Mouse (Mus musculus): ENCODE data around the gene Tlcd2.
A peak's percentile ranks its signal among the peaks of the same experiment; 100 is the strongest.

The Tlcd2 gene

DNA sequence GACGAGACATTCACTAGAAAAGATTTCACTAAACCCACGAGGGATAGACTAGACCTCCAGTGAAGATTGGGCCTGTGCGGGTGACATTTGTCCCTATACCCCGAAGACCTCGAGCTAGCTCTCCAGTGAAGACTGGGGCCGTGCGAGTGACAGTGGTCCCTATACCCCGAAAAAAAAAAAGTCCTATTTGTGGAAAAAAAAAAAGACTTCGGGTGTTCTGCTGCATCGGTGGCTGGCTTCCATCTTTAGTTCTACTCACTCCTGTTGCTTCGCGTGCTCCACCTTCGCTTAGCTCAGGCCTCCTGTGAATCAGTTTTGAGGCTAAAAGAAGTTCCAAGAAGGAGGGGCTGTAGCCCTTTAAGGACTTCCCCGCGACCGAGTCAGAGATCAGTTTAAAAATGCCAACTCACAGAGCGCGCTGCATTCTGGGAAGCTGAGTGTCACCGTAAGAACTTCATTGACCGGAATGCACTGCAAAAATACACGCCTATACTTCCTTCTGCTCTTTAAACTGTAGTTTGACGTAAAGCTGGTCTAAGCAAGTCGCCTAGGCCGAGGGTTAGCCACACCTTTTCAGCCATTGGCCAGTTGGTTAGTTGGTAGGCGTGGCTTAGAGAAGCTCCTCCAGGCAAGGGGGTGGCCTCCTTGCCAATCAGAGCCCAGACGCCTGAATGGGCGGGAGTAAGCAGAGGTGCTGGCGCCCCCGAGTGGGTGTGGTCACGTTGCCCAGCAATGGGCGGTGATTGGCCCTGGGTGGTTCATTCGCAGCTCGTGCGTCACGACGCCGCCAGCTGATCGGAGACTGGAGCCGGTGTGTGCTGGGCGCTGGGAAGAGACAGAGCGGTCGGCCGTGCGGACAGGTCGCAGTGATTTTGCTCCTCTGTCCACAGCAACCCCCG lies at the start of gene Tlcd2:
Gene Tlcd2, plus strand, starts transcription at position 872 of the 899 bp plus-strand sequence.
- DNase-seq (ENCODE audit: low spot score in 2 of 2): peak; percentile 99 to 100

DNA sequence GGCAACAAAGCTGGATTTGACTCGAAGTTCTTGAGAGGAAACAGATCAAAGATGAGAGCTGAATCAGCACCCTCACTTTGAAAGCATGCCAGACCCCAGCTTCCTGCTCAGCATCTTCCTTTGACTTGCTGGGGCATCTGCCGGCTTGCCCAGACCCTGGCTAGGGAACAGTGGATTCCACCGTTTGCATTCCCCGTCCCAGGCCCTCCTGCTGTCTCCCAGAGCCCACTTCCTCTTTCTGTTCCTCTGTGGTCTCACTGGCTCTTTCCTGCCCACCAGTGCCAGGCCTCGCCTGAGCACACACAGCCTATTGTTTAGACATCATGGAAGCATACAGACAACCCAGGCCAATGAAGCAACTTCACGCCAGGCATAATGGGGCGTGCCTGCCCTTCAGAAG lies 46.4 kb upstream of the Tlcd2 start:
- peak in 1 of 2 experiments; percentile 19 for DNase-seq (ENCODE audit: low spot score in 2 of 2)

DNA sequence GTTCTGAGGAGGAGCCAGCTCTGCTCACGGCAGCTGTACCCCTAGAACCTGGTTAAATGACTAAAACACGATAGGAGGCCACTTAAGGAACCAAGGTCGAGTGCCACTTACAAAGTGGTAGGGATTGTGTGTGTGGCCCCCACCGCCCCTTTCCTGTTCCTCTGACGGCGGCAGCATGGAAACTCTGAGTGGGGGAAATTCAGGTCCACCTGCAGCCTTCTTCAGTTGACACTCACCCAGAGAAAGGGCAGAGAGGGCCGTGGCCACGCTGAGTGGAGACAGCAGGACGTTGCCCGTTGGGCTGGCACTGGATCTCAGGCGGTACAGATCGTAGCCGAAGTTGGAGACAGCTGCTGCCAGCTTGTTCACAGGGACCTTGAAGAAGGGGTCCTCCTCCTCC lies 45.5 kb upstream of the Tlcd2 start:
- DNase-seq (ENCODE audit: low spot score in 2 of 2): no peak

DNA sequence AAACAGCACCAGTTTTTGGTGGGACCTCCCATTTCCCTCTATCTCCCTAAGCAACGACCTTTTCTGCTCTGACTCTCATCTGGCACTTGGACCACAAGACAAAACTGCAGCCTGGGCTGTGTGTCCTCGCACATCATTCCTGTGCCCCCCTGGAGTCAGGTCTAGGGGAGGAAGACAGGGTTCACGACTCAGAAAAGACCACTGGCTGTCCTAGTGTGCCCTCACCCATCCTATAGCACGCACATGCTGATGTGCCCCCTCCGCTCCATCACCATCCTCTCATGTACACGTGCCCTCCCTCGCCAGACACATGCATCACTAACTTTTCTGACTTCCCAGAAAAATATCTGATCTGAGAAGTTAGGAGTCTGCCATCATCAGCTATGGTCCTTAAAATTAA lies 41.5 kb upstream of the Tlcd2 start:
- DNase-seq (ENCODE audit: low spot score in 2 of 2): no peak

DNA sequence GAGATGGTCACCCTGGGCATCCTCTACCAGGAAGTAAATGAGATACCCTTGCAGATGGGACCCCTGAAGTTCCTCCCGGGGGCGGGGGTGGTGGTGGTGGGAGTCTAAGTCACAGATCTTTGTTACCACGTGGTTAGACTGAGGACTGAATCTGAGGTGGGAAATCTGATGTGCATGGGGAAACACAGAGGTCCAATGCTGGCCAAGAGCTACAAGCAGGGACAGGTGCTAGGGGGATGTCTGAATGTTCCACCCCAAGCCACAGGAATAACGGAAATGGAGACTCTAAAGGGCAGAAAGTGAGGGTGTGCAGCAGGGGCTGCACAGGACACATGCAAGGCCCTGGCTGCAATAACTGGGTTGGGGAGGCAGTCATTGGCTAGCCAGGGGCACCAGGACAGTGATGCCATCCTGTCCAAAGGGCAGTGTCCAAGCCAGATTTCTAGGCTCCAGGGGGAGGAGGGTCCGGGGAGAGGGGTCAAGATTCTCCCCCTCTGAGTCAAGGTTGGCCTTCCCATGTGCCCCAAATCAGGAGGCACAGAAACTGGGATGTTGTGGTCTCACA lies 40.6 kb upstream of the Tlcd2 start:
- no peak for DNase-seq (ENCODE audit: low spot score in 2 of 2)

DNA sequence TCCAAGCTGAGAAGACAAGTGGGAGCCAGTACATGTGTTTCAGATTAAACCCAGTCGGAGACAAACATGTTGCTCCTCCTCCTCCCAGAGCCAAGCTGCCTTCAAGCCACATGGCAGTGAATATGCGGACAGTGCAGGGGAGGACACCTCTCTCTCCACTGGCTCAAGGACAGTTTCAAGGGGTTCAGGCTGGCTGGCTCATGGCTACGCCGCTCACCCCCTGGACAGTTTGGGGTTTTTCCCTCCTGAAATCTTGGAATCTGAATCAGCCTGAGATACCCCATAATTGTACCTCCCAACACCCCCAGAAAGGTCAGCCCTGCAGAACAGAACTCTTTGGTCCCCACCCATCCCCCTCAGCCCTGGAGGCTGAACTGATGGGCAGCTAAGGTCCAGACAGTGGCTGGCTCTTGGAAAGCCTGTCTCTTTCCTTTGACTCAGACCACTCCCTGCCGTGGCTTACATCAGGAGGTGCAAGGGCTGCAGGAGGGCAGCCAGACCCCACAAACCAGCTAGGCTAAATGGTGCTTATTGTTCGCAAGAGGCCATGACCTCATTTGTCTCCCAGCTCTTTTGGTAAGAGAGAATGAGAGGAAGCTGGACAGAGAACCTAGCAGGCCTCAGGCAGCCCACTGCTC lies 40.0 kb upstream of the Tlcd2 start:
- no peak for DNase-seq (ENCODE audit: low spot score in 2 of 2)

DNA sequence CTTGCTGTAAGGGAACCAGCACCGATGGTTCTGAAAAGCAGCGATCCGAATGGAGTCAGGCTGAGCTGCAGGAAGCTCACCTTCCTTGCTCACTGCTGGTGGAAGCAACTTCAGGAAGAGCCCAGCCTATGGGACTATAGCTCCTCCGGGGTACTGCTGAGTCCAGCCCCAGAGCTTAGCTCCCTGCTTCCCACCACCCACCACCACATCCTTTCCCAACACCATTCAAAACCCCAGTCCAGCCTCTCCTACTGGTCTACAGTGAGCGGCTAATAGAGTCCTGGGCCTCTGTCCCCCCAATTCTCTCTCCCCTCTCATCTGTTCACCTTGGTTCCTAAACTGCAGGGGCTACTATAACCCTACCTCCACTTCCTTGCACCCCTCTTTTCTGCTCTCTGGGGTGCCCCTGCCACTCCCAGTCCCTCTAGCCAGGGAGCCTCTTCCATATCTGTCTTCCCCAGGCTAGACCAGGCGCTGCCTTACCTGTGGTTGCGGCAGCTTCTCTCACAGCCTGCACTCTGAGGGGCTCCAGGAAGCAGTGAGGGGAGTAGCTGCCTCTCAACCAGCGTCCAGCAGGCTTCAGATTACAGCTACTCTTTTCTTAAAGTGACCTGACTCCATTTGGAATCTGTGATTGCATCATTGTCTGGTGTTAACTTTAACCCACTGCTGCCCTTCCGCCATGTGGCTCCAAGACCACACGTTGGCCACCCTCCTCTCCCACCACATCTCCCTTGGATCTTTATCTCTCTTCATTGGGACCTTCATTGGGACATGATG lies 39.3 kb upstream of the Tlcd2 start, which contains the start of gene Serpinf1:
Gene Serpinf1, minus strand, starts transcription at position 689 of the 780 bp plus-strand sequence.
- DNase-seq (ENCODE audit: low spot score in 2 of 2): no peak

DNA sequence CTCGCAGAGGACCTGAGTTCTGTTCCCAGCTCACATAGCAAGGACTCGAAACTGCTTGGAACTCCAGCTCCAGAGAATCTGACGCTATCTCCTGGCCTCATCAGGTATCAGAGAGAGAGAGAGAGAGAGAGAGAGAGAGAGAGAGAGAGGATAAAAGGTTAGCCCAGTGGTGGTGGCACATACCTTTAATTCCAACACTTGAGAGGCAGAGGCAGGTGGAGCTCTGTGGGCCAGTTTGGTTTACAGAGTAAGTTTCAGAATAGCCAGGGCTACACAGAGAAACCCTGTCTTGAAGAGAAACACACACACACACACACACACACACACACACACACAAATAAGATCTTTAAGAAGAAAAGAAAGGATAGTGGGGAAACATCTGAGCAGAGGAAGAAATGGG lies 38.4 kb upstream of the Tlcd2 start:
- DNase-seq (ENCODE audit: low spot score in 2 of 2): no peak

DNA sequence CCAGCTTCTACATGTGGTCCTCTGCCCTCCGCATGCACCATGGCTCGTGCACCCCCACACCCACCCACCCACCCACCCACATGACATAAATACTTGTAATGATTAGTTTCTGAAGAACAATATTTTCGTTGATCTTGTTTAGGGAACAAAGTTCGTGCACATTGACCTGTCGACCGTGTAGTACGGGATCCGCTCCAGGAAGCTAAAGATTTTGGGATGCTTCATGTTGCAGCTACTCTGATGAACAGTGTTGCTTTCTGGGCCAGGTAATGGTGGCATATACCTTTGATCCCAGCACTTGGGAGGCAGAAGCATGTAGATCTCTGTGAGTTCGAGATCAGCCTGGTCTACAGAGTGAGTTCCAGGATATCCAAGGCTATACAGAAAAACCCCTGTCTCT lies 37.5 kb upstream of the Tlcd2 start:
- DNase-seq (ENCODE audit: low spot score in 2 of 2): no peak

DNA sequence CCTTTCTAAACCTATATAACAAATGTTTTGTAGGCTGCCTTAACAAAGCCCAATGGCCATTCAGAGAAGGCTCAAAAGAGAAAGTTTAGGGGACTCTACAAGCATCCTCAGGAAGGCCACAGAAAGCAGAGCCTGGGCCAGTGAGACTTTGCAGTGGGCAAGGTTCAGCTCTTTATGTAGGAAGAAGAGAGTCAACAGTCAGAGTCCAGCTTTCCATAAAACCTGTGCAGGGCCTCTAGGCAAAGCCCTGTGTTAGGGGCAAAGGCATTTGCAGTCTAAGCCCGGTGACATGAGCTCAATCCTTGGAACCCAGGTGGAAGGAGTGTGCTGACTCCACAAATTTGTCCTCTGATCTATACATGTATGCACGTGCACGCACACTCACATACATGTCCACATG lies 37.1 kb upstream of the Tlcd2 start:
- no peak for DNase-seq (ENCODE audit: low spot score in 2 of 2)

DNA sequence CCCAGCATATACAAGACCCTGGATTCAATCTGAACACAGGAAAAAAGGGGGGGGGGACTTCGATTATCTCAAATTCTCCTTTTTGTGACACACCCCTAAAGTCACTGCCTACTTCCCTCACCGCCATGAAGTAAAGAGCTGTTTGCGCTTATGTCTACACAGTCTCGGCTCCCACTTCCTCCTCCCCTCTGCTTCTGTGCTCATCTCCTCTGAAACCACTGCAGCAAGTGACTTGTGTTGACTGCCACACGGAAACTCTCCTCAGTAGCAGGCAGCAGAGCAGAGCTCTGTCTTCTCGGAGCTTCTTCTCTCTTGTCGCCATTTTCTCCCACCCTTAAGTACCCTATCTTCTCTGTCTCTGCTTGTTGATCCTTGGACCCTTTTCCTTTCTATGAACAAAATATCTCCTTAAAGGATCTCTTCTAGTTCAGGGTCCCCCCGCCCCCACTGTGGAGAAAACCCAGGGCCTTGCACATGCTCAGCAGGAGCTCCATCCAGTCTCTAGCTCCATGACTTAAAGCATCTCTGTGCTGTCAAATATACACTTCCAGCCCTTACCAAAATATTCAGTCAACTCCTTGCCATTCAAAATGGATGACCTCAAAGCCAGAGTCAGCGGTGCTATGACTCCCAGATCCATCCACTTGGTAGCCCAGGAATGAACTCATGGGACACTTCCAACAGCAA lies 32.4 kb upstream of the Tlcd2 start:
- DNase-seq (ENCODE audit: low spot score in 2 of 2): no peak

DNA sequence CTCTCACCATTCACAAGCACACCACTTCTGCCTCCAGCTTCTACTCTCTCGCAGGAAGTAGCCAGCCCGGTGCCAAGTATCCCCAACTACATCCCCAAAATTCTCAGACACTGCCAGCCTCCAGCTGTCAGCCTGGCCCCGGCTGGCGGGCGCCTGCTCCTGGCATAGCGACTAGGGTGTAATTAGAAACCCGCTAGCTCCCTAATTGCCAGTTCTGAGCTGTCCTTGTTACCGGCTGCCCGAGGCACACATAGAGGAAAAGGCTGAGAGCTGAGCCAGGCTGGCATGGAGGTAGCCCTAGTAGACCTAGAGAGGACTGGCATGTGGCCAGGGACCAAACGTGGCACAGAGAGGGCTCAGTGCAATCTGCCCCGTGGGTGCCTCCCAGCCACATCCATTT lies 30.2 kb upstream of the Tlcd2 start:
- peak; percentile 65 to 69 for DNase-seq (ENCODE audit: low spot score in 2 of 2)

DNA sequence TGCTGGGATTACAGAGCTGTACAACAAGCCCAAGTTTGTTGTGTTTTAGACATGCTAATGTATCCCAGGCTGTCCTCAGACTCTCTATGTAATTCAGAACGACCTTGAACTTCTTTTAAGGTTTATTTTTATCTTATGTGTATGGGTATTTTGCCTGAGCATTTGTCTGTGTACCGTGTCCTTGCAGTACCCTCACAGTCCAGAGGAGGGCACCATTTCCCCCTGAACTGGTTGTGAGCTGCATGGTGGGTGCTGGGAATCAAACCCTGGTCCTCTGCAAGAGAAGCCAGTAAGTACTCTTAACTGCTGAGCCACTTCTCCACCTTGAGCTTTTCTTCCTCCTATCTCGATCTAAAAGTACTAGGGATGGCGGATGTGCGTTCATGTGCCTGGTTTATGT lies 27.4 kb upstream of the Tlcd2 start:
- no peak for DNase-seq (ENCODE audit: low spot score in 2 of 2)

DNA sequence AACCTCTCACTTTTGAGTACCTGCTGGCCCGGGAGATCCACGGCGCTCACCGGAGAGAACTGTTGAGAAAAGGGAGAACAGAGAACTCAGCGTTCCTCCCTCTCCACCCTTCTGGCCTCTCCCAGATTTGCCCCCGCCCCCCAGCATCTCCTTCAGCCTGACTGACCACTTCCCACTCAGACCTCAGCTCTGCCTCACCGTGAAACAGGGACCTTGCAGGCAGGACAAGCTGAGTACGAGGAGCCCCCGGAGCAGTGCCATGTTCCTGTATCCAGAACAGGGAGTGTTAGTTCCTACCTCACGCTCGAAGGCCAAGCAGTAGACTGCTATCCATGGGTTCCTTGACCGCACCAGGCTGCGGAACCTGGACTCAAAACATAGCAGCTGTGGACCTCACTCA lies 23.3 kb upstream of the Tlcd2 start:
- no peak for DNase-seq (ENCODE audit: low spot score in 2 of 2)

DNA sequence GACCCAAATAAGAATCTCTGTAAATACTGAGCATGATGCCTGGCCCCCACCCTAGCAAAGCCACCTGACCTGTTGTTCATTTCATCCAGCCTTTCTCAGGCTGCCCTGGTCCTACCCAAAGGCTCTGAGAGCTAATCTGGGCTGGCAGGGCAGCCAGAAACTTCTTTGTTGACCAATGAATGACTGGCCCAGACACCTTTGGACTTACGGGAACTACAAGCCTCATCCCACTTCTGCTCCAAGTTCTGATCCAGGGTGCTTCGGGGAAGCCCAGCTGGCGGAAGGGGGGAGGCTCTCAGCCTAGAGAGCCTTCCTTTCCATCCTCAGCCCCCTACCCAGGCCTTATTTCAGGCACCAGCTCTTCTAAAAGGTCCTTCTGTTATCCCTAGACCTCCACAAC lies 22.7 kb upstream of the Tlcd2 start:
- no peak for DNase-seq (ENCODE audit: low spot score in 2 of 2)

DNA sequence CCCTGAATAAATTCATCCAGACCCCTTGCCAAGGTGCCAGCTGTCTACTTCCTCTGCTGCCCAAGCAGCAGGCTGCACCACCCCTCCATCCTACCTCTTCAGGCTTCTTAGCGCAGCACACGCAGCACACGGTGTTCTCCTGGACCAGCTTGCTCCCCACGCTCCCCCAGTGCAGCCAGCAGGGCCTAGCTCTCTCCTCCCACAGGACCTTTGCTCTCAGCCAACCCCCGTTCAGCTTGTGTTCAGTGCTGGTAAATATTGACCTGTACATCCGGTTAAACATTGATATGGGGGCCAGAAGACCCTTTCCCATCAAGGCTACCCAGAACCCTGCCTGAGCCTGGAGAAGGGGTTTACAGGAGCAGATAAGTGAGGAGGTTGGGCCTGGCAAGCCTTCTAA lies 22.2 kb upstream of the Tlcd2 start, which contains the start of gene Serpinf2:
Gene Serpinf2, minus strand, starts transcription at position 229 of the 400 bp plus-strand sequence.
- DNase-seq (ENCODE audit: low spot score in 2 of 2): no peak

DNA sequence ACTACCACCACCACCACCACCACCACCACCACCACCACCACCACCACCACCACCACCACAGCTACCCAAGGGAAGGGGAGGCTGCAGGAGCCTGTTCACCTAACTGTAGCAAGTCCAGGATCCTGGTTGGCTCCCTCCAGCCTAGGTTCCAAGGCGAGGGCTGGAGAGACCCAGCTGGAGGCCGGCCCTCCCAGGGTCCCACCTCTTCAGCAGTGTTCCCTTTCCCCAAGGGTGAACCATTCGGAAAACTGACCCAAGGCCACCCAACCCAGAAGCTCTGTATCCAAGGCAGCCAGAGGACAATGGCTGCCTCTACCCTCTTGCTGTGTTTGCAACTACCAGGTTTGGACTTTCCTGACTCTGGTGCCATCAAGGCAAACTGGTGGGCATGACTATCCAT lies 21.6 kb upstream of the Tlcd2 start:
- DNase-seq (ENCODE audit: low spot score in 2 of 2): no peak

DNA sequence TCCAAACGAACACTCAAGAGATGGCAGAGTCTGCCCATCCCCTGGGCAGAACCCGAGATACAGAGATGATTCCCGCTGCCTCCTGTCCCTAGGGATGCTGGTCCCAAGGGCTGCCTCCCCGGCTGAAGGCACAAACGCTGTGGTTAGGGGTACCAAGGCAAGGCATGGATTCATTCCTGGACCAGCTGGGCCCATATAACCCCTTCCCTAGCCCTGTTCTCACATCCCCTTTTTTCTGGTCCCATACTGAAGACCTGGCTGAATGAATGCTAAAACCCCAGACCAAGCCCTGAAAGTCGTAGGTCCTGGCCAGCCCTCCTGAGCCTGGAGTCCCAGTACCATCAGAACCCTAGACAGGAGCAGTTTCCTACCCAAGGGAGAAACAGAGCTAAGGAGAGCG lies 20.5 kb upstream of the Tlcd2 start:
- no peak for DNase-seq (ENCODE audit: low spot score in 2 of 2)

DNA sequence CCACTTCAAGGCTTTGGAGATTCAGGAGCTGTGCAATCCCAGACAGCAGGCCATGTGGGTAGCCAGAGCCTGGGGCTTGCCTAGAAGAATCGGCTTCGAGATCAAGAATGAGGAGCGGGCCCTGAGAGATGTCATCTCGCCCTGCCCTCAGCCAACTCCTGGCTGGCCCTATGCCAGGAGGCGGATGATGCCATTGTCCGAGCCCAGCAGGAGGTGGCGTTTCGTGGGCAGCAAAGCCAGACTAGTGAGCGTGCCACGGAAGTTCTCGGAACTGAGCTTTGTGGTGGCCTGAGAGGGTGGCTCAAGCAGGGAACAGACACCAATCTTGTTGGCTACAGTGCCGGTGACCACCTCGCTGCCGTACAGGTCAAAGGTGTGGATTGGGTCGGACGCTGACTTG lies 19.9 kb upstream of the Tlcd2 start:
- no peak for DNase-seq (ENCODE audit: low spot score in 2 of 2)

DNA sequence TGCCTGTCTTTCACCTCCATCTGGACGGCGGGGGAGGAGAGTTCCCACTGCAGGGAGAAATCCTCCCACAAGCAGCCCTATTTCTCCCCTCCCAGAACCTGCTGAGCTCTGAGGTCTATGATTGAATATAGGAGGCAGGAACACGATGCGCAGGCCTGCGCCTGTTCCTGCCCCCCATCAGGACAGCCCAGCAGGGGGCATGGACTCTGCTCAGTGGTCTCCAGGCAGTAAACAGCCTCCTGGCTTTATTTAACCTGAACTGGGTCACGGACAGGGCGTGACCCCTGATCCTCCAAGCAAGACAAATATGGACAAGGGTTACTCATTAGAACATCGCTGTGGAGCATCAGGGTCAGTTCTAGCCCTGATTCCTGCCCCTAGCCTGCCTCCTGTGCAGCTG lies 17.8 kb upstream of the Tlcd2 start:
- no peak for DNase-seq (ENCODE audit: low spot score in 2 of 2)

DNA sequence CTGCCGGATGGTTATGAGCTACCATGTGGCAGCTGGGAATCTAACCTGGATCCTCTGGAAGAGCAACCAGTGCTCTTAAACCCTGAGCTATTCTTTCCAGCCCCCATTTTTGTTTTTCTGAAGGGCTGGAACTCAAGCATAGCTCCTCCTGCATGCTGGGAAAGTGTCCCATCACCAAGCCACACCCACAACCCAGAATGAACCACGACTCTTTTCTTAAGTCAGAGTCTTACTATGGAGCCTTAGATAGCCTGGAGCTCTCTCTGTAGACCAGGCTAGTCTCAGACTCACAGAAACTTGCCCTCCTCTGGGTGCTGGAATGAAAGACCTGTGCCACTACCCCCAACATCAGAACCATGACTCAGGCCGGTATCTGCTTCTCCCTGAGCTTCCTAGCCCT lies 12.9 kb upstream of the Tlcd2 start:
- DNase-seq (ENCODE audit: low spot score in 2 of 2): no peak

Data from left cerebral cortex, adult 9 months (tissue).